Mouse (Mus musculus): ENCODE measurements around the gene Gm17455. TPM values are rescaled to one million over a fixed set of nuclear protein-coding genes. Genes with fewer than 3 reads are reported as not detected.

Gene Gm17455
- polyA plus RNA-seq, 1 experiment from 2014 or later, result not detected

GRCm38 (mm10) chr10:60379419-60379957, 20.0 kb upstream of the Gm17455 start:
- Histone ChIP-seq H3K27me3 (replicated peaks) (no peaks in the 10 kb centered on the region; the same call in 1 of the 2 replicates), H3K9ac (no peak overlapping the region), H3K4me3 (no peak overlapping the region), H3K4me1 (no peaks in the 10 kb centered on the region), H3K4me2 (no peak overlapping the region), H3K27ac (no peak overlapping the region), H3K36me3 (no peaks in the 10 kb centered on the region), H3K9me3 (replicated peaks) (no peaks in the 10 kb centered on the region)
- ATAC-seq, result no peak
- WGBS (ENCODE audit: insufficient replicate concordance), result 62% methylated on average over 9 of the region's 9 CpGs

- no peak overlapping the region for H3K27ac ChIP-seq
- 43% methylated on average over 3 of the region's 3 CpGs for WGBS (ENCODE audit: insufficient replicate concordance)
Measured at GRCm38 (mm10) chr10:60380229-60380628, 19.3 kb upstream of the Gm17455 start.

GRCm38 (mm10) chr10:60381142-60381925, 18.2 kb upstream of the Gm17455 start:
- ATAC-seq, result no peak
- Histone ChIP-seq H3K27ac (no peak overlapping the region), H3K27me3 (replicated peaks) (no peaks in the 10 kb centered on the region; the same call in 1 of the 2 replicates), H3K36me3 (no peaks in the 10 kb centered on the region), H3K4me3 (no peak overlapping the region), H3K4me1 (no peaks in the 10 kb centered on the region), H3K4me2 (no peak overlapping the region), H3K9ac (no peak overlapping the region), H3K9me3 (replicated peaks) (no peaks in the 10 kb centered on the region)
- WGBS (ENCODE audit: insufficient replicate concordance), result 48% methylated on average over 10 of the region's 10 CpGs

More at GRCm38 (mm10) chr10:60380229-60380628, 19.3 kb upstream of the Gm17455 start:
- no peaks in the 10 kb centered on the region for H3K4me1 ChIP-seq
- H3K27me3 ChIP-seq (replicated peaks), result no peaks in the 10 kb centered on the region; the same call in 1 of the 2 replicates
- ATAC-seq, result no peak
- no peaks in the 10 kb centered on the region for H3K36me3 ChIP-seq
- no peak overlapping the region for H3K9ac ChIP-seq
- no peaks in the 10 kb centered on the region for H3K9me3 ChIP-seq (replicated peaks)
- H3K4me3 ChIP-seq, result no peak overlapping the region
- no peak overlapping the region for H3K4me2 ChIP-seq

GRCm38 (mm10) chr10:60388332-60388731, 11.2 kb upstream of the Gm17455 start:
- no peaks in the 10 kb centered on the region for H3K36me3 ChIP-seq
- no peak for ATAC-seq
- H3K9ac ChIP-seq, result no peak overlapping the region
- no peak overlapping the region for H3K4me2 ChIP-seq
- H3K4me1 ChIP-seq, result peaks cover 13% of the 10 kb centered on the region
- H3K4me3 ChIP-seq, result no peak overlapping the region
- no peak overlapping the region for H3K27ac ChIP-seq
- H3K9me3 ChIP-seq (replicated peaks), result no peaks in the 10 kb centered on the region
- H3K27me3 ChIP-seq (replicated peaks), result no peaks in the 10 kb centered on the region
- WGBS (ENCODE audit: insufficient replicate concordance), result 72% methylated on average over 2 of the region's 2 CpGs

- no peak overlapping the region for H3K4me3 ChIP-seq
- peaks cover 13% of the 10 kb centered on the region for H3K4me1 ChIP-seq
- H3K27ac ChIP-seq, result no peak overlapping the region
- no peak for ATAC-seq
- H3K9ac ChIP-seq, result no peak overlapping the region
- no peaks in the 10 kb centered on the region for H3K36me3 ChIP-seq
- no peaks in the 10 kb centered on the region for H3K9me3 ChIP-seq (replicated peaks)
- H3K27me3 ChIP-seq (replicated peaks), result no peaks in the 10 kb centered on the region
- 7% methylated on average over 9 of the region's 9 CpGs for WGBS (ENCODE audit: insufficient replicate concordance)
- H3K4me2 ChIP-seq, result no peak overlapping the region; the same call in 1 of the 2 replicates
Measured at GRCm38 (mm10) chr10:60389447-60389865, 10.1 kb upstream of the Gm17455 start.

GRCm38 (mm10) chr10:60390177-60390903, 9.2 kb upstream of the Gm17455 start:
- no peaks in the 10 kb centered on the region for H3K27me3 ChIP-seq (replicated peaks)
- no peak overlapping the region for H3K4me3 ChIP-seq
- H3K9me3 ChIP-seq (replicated peaks), result no peaks in the 10 kb centered on the region
- no peak overlapping the region for H3K4me2 ChIP-seq
- H3K4me1 ChIP-seq, result peaks cover 13% of the 10 kb centered on the region
- H3K9ac ChIP-seq, result no peak overlapping the region
- ATAC-seq, result no peak
- WGBS (ENCODE audit: insufficient replicate concordance), result 29% methylated on average over 6 of the region's 6 CpGs
- H3K27ac ChIP-seq, result no peak overlapping the region
- no peaks in the 10 kb centered on the region for H3K36me3 ChIP-seq

- 45% methylated on average over 5 of the region's 5 CpGs for WGBS (ENCODE audit: insufficient replicate concordance)
- no peak overlapping the region for H3K27ac ChIP-seq
- ATAC-seq, result no peak
Measured at GRCm38 (mm10) chr10:60390904-60391420, 8.6 kb upstream of the Gm17455 start.

GRCm38 (mm10) chr10:60391661-60392060, 7.9 kb upstream of the Gm17455 start:
- Histone ChIP-seq H3K27ac (no peak overlapping the region), H3K9me3 (replicated peaks) (no peaks in the 10 kb centered on the region), H3K4me2 (no peak overlapping the region), H3K36me3 (no peaks in the 10 kb centered on the region), H3K4me1 (peaks cover 13% of the 10 kb centered on the region), H3K4me3 (no peak overlapping the region), H3K9ac (no peak overlapping the region), H3K27me3 (replicated peaks) (no peaks in the 10 kb centered on the region)
- no peak for ATAC-seq
- 84% methylated on average over 9 of the region's 9 CpGs for WGBS (ENCODE audit: insufficient replicate concordance)

More at GRCm38 (mm10) chr10:60390904-60391420, 8.6 kb upstream of the Gm17455 start:
- no peak overlapping the region for H3K4me2 ChIP-seq
- H3K4me1 ChIP-seq, result peaks cover 13% of the 10 kb centered on the region
- no peaks in the 10 kb centered on the region for H3K27me3 ChIP-seq (replicated peaks)
- H3K4me3 ChIP-seq, result no peak overlapping the region
- H3K9me3 ChIP-seq (replicated peaks), result no peaks in the 10 kb centered on the region
- no peak overlapping the region for H3K9ac ChIP-seq
- H3K36me3 ChIP-seq, result no peaks in the 10 kb centered on the region

GRCm38 (mm10) chr10:60394936-60395335, 4.6 kb upstream of the Gm17455 start:
- WGBS (ENCODE audit: insufficient replicate concordance), result 60% methylated on average over 7 of the region's 7 CpGs
- no peaks in the 10 kb centered on the region for H3K27me3 ChIP-seq (replicated peaks)
- no peaks in the 10 kb centered on the region for H3K36me3 ChIP-seq
- H3K4me2 ChIP-seq, result no peak overlapping the region
- no peak overlapping the region for H3K27ac ChIP-seq
- ATAC-seq, result no peak
- no peak overlapping the region for H3K9ac ChIP-seq
- H3K9me3 ChIP-seq (replicated peaks), result no peaks in the 10 kb centered on the region
- no peak overlapping the region for H3K4me3 ChIP-seq
- peaks cover 7% of the 10 kb centered on the region; the same call in 1 of the 2 replicates for H3K4me1 ChIP-seq

- Histone ChIP-seq H3K4me3 (no peak overlapping the region), H3K9ac (no peak overlapping the region), H3K4me1 (0 out of 2 replicates have a peak, but pooled peaks cover 2% of the 10 kb centered on the region), H3K27me3 (replicated peaks) (no peaks in the 10 kb centered on the region), H3K4me2 (no peak overlapping the region), H3K9me3 (replicated peaks) (no peaks in the 10 kb centered on the region), H3K27ac (no peak overlapping the region), H3K36me3 (no peaks in the 10 kb centered on the region)
- WGBS (ENCODE audit: insufficient replicate concordance), result 52% methylated on average over 5 of the region's 5 CpGs
- ATAC-seq, result no peak
Measured at GRCm38 (mm10) chr10:60395605-60396004, 3.9 kb upstream of the Gm17455 start.

GRCm38 (mm10) chr10:60398051-60398814, 1.3 kb upstream of the Gm17455 start:
- Histone ChIP-seq H3K36me3 (no peaks in the 10 kb centered on the region), H3K4me2 (no peak overlapping the region), H3K9me3 (replicated peaks) (no peaks in the 10 kb centered on the region), H3K27me3 (replicated peaks) (peaks cover 7% of the 10 kb centered on the region; the same call in 1 of the 2 replicates), H3K4me3 (no peak overlapping the region), H3K9ac (no peak overlapping the region), H3K27ac (no peak overlapping the region), H3K4me1 (no peaks in the 10 kb centered on the region)
- WGBS (ENCODE audit: insufficient replicate concordance), result 69% methylated on average over 10 of the region's 10 CpGs
- ATAC-seq, result no peak
